Mouse (Mus musculus) erythroblast, embryonic 14.5 days (primary cell): ENCODE measurements around the gene Scn1b.

Experiments
- GATA1 ChIP-seq: IDR thresholded peaks from 2 replicates; pipeline ENCODE4 v1.6.1; 2012; ENCODE audit warnings: low read length, inconsistent platforms, mixed read lengths
- TAL1 ChIP-seq: IDR thresholded peaks from 3 replicates; pipeline ENCODE4 v1.6.1; 2012; ENCODE audit warnings: low read length, inconsistent platforms, mixed read lengths

DNA sequence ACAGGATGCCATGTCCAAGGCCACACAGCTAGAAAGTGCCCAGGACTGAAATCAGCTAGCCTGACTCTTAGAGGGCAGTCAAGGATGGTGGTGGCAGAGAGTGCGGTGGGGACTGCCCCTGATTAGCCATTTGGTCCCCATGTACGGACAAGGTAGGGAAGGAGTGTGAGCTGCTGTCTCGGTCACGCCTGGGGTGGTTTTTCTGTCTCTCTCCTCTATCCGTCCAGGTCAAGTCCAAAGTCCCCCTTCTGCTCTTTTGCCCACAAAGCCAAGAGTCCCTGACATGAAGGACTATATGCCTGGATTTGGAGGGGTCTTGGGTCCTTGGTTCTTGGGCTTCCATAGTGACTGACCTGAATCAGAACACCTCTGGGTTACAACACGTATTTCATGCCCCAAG is 13.0 kb downstream of the Scn1b start:
- TF ChIP-seq GATA1 (no peak), TAL1 (no peak)
